Mouse (Mus musculus) 416B (cell line): ENCODE results near the gene Dnajc25.

ENCODE experiments used
- DNase-seq: peaks from one replicate; pipeline ENCODE4 v3.0.0; 2011; ENCODE audit warnings: low read depth

Dnajc25 gene

DNA sequence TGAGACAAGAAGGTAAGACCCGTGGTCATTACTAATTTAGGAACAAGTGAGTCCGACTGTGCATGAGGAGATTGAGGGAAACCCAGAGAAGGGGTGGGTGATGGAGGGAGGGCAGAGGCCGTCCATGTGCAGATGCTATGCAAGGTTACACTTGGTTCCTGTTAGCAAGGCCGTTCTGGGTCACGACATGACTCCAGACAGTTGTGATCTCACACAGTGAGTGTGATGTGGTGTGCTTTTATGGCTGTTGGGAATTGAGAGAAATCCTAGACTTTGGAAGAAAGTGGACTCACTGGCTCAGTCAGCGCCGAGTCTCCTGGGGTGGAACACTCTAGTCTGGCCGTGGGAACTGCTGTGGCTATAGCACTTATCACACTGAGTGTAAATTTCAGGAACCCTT is 11.3 kb downstream of the Dnajc25 start:
- no peak for DNase-seq

DNA sequence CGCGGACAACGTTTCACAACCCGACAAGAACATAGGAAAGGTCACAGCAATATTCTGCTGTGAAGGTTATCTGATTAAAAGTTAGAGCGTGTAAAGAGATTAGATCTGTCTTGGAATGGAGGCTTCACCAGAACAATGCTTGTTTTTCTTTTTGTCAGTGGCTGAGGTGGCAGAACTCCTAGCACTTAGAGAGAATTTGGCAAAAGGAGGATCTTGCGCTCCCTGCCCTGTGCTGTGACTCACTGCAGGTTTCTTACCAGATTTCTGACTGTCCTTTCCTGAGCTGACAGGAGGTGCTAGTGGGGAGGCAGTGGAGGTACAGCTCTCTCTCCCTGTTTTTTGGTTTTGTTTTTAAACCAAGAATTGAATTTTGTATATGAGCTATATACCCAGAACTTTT is 12.2 kb downstream of the Dnajc25 start:
- peak; percentile 75 for DNase-seq

DNA sequence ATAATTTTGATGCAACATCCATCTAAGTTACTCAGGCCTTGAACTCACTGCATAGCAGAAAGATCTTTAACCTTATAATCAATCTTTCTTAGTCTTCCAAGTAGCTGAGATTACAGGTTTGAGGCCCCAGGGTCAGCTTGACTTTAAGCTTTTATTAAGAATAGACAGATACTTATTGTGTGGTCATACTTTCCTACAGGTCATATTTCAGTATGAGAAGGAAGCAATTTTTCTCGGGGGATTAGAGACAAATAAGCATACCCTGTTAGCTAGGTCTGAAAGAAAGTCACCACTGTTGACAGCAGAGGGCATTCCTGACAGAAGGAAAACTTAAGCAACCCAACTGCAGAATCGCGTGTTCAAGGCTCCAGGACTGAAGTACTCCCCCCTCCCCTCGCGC is 13.1 kb downstream of the Dnajc25 start:
- no peak for DNase-seq

DNA sequence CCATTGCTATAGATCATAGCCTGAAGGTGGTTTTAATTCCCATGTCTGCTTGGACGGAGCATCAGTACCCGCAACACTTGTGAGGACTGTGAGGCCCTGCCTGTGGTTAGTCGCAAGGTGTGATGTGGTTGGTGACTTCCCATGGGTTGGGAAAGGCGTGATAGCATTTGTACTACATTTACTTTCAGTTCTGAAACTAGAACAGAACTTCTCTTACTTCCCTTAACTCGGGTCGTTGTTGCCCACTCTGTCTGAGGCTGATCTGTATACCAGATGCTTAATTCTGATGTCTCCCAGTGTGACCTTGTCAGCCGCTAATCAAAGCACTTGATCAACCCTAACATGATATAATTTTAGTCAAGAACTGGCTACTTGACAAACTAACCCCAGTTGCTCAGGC is 14.3 kb downstream of the Dnajc25 start:
- peak; percentile 68 for DNase-seq

DNA sequence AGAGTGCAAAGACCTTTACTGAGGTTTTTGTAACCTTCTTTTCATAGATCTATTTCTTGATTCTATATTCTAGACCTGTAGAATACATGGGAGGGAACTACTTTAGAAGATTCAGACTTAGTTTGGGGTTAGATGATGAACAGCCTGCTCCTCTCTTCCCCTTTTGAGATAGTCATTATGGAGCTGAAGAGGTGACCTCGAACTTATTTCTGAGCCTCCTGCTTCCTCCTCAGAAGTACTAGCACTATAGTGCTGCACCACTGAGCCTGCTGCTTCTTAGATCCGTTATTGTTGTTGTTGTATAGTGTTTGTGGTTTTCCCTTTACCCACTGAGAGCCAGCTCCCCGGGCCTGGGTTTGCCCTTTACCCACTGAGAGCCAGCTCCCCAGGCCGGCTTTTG is 14.8 kb downstream of the Dnajc25 start:
- peak; percentile 60 for DNase-seq

DNA sequence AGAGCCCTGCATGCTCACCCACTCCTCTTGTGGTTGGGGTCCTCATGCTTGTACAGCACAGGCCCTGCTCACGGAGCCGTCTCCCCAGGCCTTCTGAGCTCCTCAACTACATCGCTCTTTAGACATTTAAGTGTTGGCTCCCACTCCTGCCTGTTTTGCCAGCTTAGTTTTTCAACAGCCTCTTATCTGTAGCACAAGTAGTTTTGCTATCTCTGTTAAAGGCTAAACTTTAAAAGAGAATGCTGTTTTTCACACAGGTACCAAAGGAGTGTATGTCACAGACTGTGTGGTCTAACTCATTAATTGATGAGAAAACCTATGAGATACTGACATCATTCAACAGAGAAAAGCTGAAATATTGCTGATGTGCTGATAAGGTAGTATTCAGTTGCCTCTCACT is 16.6 kb downstream of the Dnajc25 start:
- DNase-seq = no peak

DNA sequence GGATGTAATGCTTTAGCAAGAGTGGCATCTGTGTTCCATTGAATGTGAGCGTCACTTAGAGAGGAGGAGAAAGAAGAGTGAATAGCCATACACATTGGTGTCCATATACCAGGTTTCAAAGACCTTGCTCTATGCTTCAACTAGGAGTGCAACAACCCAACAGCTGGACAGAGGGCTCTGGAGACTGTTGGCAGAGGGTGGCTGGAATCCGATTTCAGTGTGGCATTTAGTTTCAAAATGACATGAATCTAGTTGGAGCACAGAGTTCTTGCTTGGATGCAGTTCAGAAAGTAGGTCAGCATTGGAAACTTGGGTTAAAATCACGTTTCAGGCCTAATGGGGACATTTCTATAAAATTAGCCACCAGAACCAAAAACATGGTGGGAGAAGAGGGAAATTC is 20.3 kb downstream of the Dnajc25 start:
- no peak for DNase-seq

DNA sequence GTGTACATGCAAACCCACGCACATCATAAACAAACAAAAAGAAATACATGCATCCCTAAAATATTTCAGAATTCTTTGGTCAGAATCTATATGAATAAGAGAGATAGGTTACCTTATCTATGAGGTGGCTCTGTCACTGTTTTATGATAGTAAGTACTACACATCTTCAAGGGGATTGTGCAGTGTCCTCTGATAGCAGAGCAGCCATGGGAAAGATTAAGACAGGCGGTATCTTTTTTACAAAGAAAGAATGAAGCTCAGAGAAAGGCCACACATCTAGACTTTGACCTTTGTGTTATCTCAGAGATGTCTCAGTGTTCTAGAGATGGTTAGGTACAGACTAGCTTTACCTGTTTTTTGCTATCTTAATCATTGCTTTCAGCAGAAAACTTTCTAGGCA is 22.1 kb downstream of the Dnajc25 start:
- DNase-seq = no peak

DNA sequence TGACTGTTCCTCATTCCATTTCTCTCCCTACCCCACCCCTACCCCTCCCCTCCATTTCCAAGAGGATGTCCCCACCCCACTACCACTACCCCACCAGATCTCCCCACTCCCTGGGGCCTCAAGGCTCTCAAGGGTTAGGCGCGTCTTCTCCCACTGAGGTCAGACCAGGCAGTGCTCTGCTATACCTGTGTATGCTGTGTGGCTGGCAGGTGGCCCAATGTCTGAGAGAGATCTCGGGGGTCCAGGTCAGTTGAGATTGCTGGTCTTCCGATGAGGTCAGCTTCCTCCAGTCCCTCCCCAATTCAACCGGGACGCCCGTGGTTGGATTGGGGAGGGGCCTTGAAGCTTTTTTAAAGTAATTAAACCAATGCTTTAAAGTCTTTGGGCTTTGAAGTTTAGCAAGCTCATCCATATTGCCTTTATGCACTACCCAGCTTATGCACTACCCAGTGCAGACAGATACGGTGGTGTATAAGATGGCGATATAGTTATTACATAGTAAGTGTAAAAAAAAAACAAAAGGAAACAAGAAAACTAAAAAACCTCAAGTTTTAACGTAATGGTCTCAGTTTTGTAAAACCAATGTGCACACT is 39.6 kb downstream of the Dnajc25 start:
- DNase-seq = no peak

DNA sequence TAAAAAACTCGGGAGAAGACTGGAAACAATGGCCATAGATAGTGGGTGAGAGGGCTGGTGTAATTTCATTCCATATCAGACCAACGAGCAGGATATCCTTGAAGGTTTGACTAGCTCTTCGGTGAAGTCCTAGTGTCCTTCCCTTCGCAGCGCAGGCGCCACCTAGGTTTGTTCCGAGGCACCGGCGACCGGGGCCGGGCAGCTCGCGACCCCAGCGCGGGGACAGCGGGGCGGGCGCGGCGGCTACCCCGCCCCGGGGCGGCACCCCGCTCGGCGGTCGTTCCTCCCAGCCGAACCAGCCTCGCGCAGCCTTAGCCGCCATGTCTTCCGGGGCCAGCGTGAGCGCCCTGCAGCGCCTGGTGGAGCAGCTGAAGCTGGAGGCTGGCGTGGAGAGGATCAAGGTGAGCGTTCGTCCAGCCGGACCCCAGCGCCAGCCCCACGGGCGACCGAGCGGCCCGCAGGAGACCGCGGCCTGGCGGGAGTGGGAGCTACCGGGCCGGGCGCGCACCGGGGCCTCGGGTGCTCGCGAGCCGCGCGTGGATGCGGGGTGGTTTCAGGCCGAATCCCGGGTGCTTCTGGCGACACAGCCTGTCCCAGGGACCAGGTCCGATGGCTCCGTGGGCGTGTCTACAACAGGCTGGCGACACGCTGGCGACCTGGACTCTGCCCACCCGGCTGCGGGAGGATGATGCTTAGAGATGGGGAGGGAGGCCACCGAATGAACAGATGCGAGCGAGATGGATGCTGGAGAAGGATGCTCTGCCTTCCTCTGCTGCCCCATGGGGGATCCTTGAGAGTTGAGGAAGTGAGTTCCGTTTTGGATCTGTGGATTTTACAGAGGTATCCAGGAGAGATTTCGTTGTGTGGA is 40.3 kb downstream of the Dnajc25 start, which contains the start of gene Gng10:
TSS of gene Gng10 (plus strand) at position 171 of the 868 bp plus-strand sequence.
- peak; percentile 76 for DNase-seq

DNA sequence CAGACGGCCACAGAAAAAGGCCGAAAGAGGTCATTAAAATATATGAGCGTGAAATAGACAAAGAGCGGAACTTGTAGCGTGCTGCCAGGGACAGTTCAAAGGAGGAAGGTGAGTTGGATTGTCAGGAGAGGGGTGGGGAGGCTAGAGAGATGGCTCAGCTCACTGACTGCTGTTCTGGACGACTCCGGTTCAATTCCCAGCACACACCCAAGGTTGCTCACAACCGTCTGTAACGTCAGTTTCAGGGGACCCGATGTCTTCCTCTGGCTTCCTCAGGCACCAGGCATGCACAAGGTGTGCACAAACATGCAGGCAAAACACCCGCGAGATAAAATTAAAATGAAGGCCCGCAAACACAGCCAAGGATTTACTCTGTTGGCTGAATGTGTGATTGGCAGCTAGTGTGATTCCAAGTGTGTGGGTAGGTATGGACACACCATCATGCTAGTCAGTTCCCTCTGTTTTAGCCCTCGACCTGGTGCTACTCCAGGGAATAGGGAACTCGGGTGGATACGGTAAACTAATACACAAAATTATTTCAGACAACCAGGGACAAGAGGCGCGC is 41.0 kb downstream of the Dnajc25 start:
- peak; percentile 40 for DNase-seq

DNA sequence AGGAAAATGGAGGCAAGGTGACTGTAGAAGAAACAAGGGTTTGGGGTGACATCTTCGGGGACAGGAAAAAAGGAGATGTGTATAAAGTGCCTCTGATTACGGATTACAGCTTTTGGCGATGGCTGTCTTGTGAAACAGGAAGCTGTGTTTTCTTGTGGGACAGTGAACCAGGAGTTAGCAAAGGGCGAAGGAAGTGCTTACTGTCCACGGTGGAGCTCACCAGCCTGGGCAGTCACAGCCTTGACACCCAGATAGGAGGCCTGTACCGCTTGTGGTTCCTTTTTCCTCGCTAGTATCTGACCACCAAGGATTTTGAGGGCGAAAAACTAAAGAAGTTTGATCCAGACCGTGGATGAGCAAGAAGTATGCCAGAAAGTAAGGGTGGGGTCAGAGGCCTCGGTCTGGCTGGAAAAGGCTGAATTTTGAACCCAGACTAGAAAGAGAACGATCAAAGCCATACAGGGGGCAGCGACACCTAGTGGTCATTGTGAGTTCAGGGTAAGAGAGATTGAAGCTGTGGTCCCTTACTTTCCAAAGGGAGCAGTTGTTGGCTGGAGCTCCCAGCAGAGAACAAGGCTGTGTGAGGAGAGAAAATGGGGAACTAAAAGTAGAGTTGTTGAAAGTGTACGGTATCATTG is 41.7 kb downstream of the Dnajc25 start:
- peak; percentile 93 for DNase-seq

DNA sequence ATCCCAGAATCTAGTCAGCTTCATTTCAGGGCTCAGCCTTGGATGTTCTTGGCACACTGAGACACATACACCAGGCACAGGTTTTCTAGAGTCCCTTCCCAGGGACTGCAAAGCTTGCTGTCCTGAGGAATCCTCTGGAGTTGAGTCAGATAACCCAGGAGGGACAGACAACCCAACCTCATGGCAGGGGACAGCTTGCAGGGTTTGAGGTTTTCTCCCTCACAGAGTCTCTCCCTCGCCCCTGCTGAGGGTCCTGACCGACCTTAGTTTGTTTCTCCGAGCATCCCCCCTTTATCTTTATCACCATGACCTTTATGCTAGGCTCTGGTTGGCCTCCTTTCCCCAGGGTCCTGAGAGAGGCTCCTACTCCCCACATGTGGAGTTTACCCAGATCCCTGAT is 42.7 kb downstream of the Dnajc25 start:
- DNase-seq = no peak

DNA sequence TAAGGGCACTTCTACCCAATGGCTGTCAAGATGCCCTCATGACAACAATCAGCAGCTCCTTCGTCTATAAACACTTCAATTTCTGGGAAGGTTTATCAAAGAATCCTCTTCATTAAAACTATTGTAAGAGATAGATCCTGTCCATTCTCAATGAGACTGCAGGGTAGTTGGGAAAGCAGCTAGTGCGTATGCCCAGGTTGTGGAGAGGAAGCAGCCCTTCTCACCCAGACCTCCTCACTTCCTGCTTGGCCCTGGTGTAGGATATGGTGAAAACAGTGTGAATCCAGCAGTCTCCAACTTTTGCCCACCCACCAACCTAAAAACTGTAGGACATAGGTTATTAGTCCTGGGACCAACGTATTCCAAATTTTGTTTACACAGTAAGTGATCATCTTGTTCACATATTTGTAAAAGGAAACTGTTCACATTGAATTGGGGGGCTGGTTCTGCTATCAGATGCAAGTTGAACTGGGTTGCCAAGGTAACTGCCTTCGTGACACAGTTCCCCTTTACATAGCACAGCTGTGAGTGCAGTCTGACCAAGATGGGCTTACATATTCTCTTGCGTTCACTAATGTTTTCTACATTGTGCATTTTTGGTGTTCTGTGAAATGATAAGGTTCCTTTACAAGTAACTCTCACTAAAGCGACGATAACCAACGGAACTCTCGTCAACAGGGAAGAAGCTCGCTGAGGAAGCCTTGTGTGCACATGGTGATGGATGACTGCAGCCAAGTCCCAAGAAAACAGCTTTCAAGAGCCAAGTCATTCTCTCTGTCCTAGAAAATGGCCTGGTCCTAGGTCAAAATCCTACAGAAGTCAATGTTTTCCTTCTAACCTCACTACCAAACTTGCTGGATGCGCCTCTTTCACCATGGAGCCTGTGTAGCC is 45.8 kb downstream of the Dnajc25 start:
- DNase-seq = peak; percentile 12

DNA sequence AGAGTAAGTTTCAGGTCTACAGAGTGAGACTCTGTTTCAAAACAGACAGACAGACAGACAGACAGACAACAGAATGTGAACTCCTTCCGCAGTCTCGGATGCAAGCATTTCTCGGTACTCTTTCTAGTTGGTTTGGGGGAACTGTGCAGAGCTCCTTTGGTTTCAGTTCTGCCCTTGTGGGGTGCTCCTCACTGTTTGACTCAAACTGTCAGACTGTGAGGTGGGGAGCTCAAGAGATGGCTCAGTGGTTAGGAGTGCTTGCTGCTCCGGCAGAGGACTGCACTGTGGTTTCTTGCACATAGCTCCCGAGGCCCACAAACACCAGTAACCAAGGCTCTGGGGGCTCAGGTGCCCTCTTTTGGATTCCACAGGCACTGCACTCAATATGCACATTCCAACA is 48.2 kb downstream of the Dnajc25 start:
- DNase-seq = no peak

DNA sequence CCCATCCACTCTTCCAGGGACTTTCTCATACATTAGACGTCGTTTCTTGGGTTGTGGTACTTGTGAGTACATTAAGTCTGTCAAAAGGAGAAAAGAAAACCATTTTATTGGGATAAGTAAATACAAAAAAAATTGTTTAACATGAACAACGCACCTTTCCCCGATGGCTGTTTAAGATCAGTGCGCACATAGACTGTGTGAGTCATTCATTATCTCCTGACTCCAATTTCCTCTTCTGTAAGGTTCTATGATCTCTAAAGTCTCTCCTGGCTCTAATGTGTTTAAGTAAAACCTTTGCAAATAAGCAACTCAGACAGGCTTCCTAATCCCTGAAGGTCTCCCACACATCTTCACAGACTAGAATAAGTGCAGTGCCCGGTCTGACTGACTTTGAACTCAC is 49.0 kb downstream of the Dnajc25 start:
- DNase-seq = peak; percentile 42

DNA sequence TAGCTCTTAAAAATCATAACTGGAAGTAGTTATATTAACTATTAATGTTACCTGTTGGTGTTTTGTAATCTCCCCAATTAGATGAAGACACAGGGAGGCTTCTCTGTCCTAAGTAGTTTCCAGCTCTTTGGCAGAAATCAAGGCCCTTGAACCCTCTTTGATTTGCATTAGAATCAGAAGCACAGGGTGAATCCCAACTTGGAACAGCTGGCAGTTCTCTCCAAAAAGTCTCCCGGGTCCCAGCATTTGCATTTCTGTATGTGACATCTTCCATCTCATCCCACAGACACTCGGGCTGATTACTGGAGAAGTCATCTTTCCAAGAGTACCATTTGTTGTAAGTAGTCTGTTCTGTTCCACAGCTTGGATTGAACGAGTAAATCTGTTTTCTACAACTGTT is 52.4 kb downstream of the Dnajc25 start:
- no peak for DNase-seq

DNA sequence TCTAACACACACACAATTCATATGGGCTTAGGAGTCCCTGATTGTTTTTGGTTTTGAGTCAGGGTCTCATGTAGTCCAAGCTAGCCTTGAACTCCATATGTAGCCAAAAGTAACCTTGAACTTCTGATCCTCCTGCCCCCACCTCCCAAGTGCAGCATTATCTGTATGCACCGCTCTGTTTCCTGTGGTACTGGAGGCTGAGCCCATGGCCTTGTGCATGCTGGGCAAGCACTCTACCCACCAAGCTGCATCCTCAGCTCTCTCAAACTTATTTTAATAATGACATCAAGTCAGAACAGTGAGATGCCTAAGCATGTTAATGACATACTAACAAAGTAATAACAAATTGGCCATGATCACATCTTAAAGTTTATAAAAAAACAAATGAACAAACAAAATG is 56.2 kb downstream of the Dnajc25 start:
- DNase-seq = peak; percentile 63

DNA sequence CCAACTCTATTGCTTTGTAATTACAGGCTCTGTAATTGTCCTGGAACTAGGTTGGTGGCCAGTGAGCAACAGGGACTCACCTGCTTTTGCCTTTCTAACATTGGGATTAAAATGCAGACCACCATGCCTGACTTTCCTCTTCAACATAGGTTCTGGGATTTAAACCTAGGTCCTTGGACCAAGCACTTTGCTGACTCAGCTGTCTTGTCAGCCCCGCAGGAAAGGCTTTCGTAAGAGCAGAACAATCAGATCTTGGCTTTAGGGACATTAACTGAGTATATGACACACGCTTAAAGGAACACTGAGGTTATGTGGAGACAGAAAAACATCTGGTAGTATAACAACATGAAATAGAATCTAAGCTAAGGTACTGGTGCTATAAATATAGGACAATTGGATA is 63.1 kb downstream of the Dnajc25 start:
- peak; percentile 37 for DNase-seq

DNA sequence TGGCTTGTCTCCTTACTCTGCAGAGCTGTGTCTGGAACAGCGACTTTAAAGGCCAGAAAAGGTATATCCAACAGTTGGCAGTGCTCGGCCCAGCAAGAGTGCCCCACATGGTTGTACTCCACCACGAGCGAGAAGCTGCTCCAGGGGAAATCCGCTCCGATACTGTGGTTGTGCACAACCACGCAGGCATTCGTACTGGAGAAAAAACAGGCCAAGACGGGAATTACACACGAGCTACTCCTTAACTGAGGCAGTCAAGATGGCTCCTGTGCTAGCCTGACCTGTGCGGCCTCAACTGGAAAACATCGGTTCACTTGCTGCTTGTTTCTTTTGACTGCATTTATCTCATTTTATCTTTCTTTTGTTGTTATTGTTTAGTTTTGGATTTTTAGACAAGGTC is 67.7 kb downstream of the Dnajc25 start:
- no peak for DNase-seq

DNA sequence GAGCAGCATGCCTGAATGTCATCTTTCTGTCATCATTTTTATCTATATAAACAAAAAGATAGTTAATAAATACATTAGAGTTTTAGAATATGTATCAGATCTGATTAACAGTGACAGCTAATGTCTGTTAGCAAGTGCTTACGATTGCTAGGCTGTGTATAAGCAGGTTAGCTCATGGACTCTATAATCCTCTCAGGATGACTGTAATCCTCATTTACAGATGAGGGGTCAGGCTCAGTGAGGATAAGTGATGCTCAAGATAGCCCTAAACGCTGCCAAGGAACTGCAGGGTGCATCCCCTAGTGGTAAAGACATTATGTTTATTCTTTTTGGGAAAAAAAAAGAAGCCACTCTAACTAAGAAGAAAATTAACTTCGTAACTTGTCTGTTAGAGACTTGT is 74.4 kb downstream of the Dnajc25 start:
- no peak for DNase-seq
